Mouse (Mus musculus) adrenal gland, postnatal 0 days (tissue): ENCODE measurements around the gene 4930519P11Rik. TPM values are rescaled to one million over a fixed set of nuclear protein-coding genes. Genes with fewer than 3 reads are reported as not detected.

ENCODE experiments used
- polyA plus RNA-seq: library from polyadenylated mRNA; unstranded; fragments of >200 nt; fragmentation: Nextera tagmentation; extraction: Ambion mirVana; gene quantifications from 2 replicates; pipeline ENCODE4 v1.2.1, GENCODE M21; 2015

The 4930519P11Rik gene
- polyA plus RNA-seq: 0.57 and 1.0 TPM in 2 replicates

GRCm38 (mm10) chr2:154613118-154614115, at the start of gene 4930519P11Rik, which contains the start of gene Zfp341:
Gene 4930519P11Rik, minus strand, starts transcription at chr2:154613437.
Gene Zfp341, plus strand, starts transcription at chr2:154613297.

GRCm38 (mm10) chr2:154651363-154651762, 38.1 kb upstream of the 4930519P11Rik start, which contains the start of gene Chmp4b:
Gene Chmp4b, plus strand, starts transcription at chr2:154651705.

DNA sequence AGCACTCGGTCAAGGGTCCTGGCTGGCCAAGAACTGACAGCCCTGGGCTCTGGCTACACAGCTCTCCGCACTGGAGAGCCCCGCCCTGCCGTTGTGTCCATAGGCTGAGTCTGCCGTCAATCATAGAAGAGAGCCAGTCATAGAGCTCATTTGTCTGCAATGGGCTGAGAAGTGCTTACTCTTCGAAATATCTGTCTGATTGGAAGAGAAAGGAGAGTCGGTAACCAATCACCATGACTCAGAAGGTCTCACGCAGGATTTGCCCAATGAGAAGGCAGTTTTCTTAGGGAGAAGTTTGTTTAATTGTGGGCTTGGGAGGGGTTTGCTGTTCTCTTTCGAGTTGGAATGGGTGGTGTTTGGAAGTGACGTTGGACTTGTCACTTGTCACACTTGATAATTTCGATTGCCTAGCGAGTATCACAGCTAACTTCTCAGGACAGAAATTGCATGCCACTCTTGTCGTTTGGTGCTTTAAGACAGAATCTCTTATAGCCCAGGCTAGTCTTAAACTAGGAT, 9.5 kb downstream of the 4930519P11Rik start, which contains the start of gene Pxmp4:
Gene Pxmp4, minus strand, starts transcription at position 71 of the 516 bp plus-strand sequence.

DNA sequence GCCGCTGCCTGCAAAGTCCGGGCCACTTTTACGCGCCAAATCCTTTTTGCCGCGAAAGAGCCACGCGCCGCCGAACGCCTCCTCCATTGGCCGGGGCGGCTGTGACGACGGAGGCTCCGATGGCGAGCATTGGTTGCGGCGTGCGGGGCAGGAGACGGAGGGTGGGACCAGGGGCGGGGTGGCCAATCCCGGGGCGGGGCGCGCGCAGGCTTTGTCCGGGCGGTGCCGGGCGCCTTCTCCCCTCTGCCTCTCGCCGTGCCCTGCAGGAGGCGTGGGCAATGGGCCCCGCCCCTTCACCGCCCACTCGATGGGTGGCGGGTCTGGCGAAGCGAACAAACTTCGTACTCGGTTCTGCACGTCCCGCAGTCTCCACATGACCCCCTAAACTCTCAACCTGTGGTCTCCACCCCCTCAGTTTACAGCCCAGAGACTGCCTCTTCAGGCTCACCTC, 43.4 kb downstream of the 4930519P11Rik start, which contains the start of gene E2f1:
Gene E2f1, minus strand, starts transcription at position 57 of the 451 bp plus-strand sequence.

Other genes with a start within 250 kb of the 4930519P11Rik start
- gene Cdk5rap1, start 240.4 kb downstream of the 4930519P11Rik start, polyA plus RNA-seq: 4.3 and 19.9 TPM in 2 replicates
- 29.3 and 32.6 TPM in 2 replicates for gene Snta1, start 205.3 kb downstream of the 4930519P11Rik start, polyA plus RNA-seq
- 13.7 and 21.7 TPM in 2 replicates for gene Cbfa2t2, start 177.0 kb downstream of the 4930519P11Rik start, polyA plus RNA-seq
- gene 1700003F12Rik, start 66.4 kb downstream of the 4930519P11Rik start, polyA plus RNA-seq: 2.6 and 2.8 TPM in 2 replicates
- gene Actl10, start 61.7 kb downstream of the 4930519P11Rik start, polyA plus RNA-seq: 0.26 and 0.35 TPM in 2 replicates
- 3.7 and 5.8 TPM in 2 replicates for gene Necab3, start 54.5 kb downstream of the 4930519P11Rik start, polyA plus RNA-seq
- gene E2f1, start 43.5 kb downstream of the 4930519P11Rik start, polyA plus RNA-seq: 12.2 and 14.2 TPM in 2 replicates
- 28.6 and 31.2 TPM in 2 replicates for gene Pxmp4, start 9.7 kb downstream of the 4930519P11Rik start, polyA plus RNA-seq
- 0.46 and 0.66 TPM in 2 replicates for gene Zfp341, start 140 bp downstream of the 4930519P11Rik start, polyA plus RNA-seq
- gene Chmp4b, start 38.3 kb upstream of the 4930519P11Rik start, polyA plus RNA-seq: 54.0 and 62.8 TPM in 2 replicates
- not detected in 2 replicates for gene Gm14214, start 156.6 kb upstream of the 4930519P11Rik start, polyA plus RNA-seq
- 32.3 and 38.1 TPM in 2 replicates for gene Raly, start 177.7 kb upstream of the 4930519P11Rik start, polyA plus RNA-seq
- gene a, start 178.0 kb upstream of the 4930519P11Rik start, polyA plus RNA-seq: 1.3 and 4.2 TPM in 2 replicates